Mouse (Mus musculus) limb, embryonic 11.5 days (tissue): ENCODE data around the gene Spout1. TPM values are rescaled to one million over a fixed set of nuclear protein-coding genes. Genes with fewer than 3 reads are reported as not detected.

Experiments
- polyA plus RNA-seq: library from polyadenylated mRNA; unstranded; fragments of >200 nt; fragmentation: Nextera tagmentation; extraction: Ambion mirVana; gene quantifications from 2 replicates; pipeline ENCODE4 v1.2.1, GENCODE M21; 2014

Spout1 gene
- polyA plus RNA-seq, 1 experiment from 2014 or later, result 91.6 TPM

Other genes starting within 250 kb of the Spout1 start
- 65.2 and 70.4 TPM in 2 replicates for gene Gle1, start 243.0 kb downstream of the Spout1 start, polyA plus RNA-seq
- gene Sptan1, start 212.9 kb downstream of the Spout1 start, polyA plus RNA-seq, result 89.9 and 103 TPM in 2 replicates
- gene Wdr34, start 129.6 kb downstream of the Spout1 start, polyA plus RNA-seq, result 32.6 and 32.8 TPM in 2 replicates
- 780 and 808 TPM in 2 replicates for gene Set, start 121.1 kb downstream of the Spout1 start, polyA plus RNA-seq
- 9.0 and 10.6 TPM in 2 replicates for gene Pkn3, start 100.8 kb downstream of the Spout1 start, polyA plus RNA-seq
- gene Zdhhc12, start 84.8 kb downstream of the Spout1 start, polyA plus RNA-seq, result 32.1 and 34.1 TPM in 2 replicates
- 6.7 and 8.7 TPM in 2 replicates for gene Zer1, start 53.9 kb downstream of the Spout1 start, polyA plus RNA-seq
- 14.2 and 16.8 TPM in 2 replicates for gene Tbc1d13, start 44.7 kb downstream of the Spout1 start, polyA plus RNA-seq
- gene Endog, start 7.0 kb downstream of the Spout1 start, polyA plus RNA-seq, result 18.3 and 20.7 TPM in 2 replicates
- gene Kyat1, start 27.4 kb upstream of the Spout1 start, polyA plus RNA-seq, result 6.1 and 7.6 TPM in 2 replicates
- 58.2 and 58.3 TPM in 2 replicates for gene Lrrc8a, start 59.3 kb upstream of the Spout1 start, polyA plus RNA-seq
- gene Gm28035, start 62.1 kb upstream of the Spout1 start, polyA plus RNA-seq, result 0.09 TPM in 1 of 2 replicates, not detected in the other
- 3.3 and 3.7 TPM in 2 replicates for gene Phyhd1, start 87.7 kb upstream of the Spout1 start, polyA plus RNA-seq
- gene Gm28038, start 102.6 kb upstream of the Spout1 start, polyA plus RNA-seq, result not detected in 2 replicates
- 24.9 and 25.0 TPM in 2 replicates for gene Dolk, start 107.9 kb upstream of the Spout1 start, polyA plus RNA-seq
- 69.0 and 73.7 TPM in 2 replicates for gene Nup188, start 107.9 kb upstream of the Spout1 start, polyA plus RNA-seq
- 49.0 and 59.9 TPM in 2 replicates for gene Sh3glb2, start 180.9 kb upstream of the Spout1 start, polyA plus RNA-seq
- gene Miga2, start 185.8 kb upstream of the Spout1 start, polyA plus RNA-seq, result 19.5 and 20.1 TPM in 2 replicates
- gene Dolpp1, start 213.8 kb upstream of the Spout1 start, polyA plus RNA-seq, result 33.0 and 33.1 TPM in 2 replicates
- 25.6 and 27.9 TPM in 2 replicates for gene Crat, start 237.4 kb upstream of the Spout1 start, polyA plus RNA-seq
- gene Ptpa, start 237.6 kb upstream of the Spout1 start, polyA plus RNA-seq, result 74.4 and 83.3 TPM in 2 replicates